17 mouse cellular contexts compared by ENCODE assay signal in the genomic region with DNA sequence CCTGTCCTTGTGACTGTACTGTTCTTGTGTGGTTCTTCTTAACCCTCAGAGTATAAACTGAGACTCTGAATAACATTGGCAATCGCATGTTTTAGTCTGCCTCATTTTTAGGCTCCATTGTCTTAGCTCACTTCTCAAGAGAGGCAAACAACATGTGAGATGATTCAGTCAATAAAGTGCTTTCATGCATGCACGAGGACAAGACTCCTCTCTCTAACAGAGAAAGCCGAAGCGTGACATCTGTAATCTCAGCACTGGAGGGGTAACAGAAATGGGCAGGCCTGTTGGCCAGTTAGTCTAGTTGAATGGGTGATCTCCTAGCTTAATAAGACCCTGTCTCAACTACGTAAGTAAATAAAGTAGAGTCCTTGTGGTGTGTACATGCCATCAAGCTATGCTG.
"Had no signal": no experiment of that assay in that cellular context is flagged by ENCODE, and none has a peak within 500 bp of the region (broad histone marks: within the 10 kb centered on the region; RNA-seq: fewer than 3 reads in every experiment).

No protein-coding gene starts in this region.

- H3K4me3 ChIP-seq: lung, embryonic 15.5 days; megakaryocyte, embryonic 14.5 days; midbrain, embryonic 13.5 days; midbrain, embryonic 15.5 days; neural tube, embryonic 12.5 days; stomach, embryonic 15.5 days had no signal

- H3K27me3 ChIP-seq: lung, embryonic 15.5 days; megakaryocyte, embryonic 14.5 days; midbrain, embryonic 13.5 days; midbrain, embryonic 15.5 days; neural tube, embryonic 12.5 days; stomach, embryonic 15.5 days had no signal

- ATAC-seq: lung, postnatal 0 days; midbrain, embryonic 13.5 days; midbrain, embryonic 15.5 days had no signal

- H3K36me3 ChIP-seq: lung, embryonic 15.5 days; midbrain, embryonic 13.5 days; midbrain, embryonic 15.5 days; neural tube, embryonic 12.5 days; stomach, embryonic 15.5 days had no signal

- H3K4me2 ChIP-seq: lung, embryonic 15.5 days; midbrain, embryonic 11.5 days; midbrain, embryonic 13.5 days; midbrain, embryonic 15.5 days; neural tube, embryonic 12.5 days; stomach, embryonic 15.5 days had no signal

- H3K27ac ChIP-seq: lung, embryonic 15.5 days; macrophage; midbrain, embryonic 13.5 days; midbrain, embryonic 15.5 days; neural tube, embryonic 12.5 days; stomach, embryonic 15.5 days; stomach, postnatal 0 days had no signal

- H3K9ac ChIP-seq: lung, embryonic 15.5 days; midbrain, embryonic 13.5 days; midbrain, embryonic 15.5 days; neural tube, embryonic 12.5 days; stomach, embryonic 15.5 days had no signal

- H3K9me3 ChIP-seq: lung, embryonic 15.5 days; megakaryocyte, embryonic 14.5 days; midbrain, embryonic 13.5 days; midbrain, embryonic 15.5 days; neural tube, embryonic 12.5 days; stomach, embryonic 15.5 days had no signal

- H3K4me1 ChIP-seq: lung, embryonic 15.5 days; midbrain, embryonic 13.5 days; midbrain, embryonic 15.5 days; neural tube, embryonic 12.5 days; stomach, embryonic 15.5 days had no signal

- DNase-seq: lung, adult 2 months; lung, postnatal 14 days; lung, postnatal 36 days; right cerebral cortex, postnatal 14 days; thymus, adult 2 months; thymus, postnatal 25 days; thymus, postnatal 4 days had no signal
